Mouse (Mus musculus): ENCODE data around the gene Npas1.

GRCm38 (mm10) chr7:16441241-16441640, 36.3 kb downstream of the Npas1 start:
- TF ChIP-seq CTCF (IDR thresholded peaks at IDR 0.05; ENCODE audit: low read depth, low read length) (no peak), POLR2A (IDR thresholded peaks at IDR 0.05; ENCODE audit: borderline replicate concordance, low read depth, low read length) (no peak)

Data from bone marrow macrophage, adult 2 months (primary cell).